Mouse (Mus musculus): Measurements from ENCODE around the gene Adk. TPM values are rescaled to one million over a fixed set of nuclear protein-coding genes. Genes with fewer than 3 reads are reported as not detected.

Adk gene
- polyA plus RNA-seq, 1 experiment: 22.4 TPM

- Histone ChIP-seq H3K4me3 (ENCODE audit: control insufficient read depth, low read depth, low read length) (no peak overlapping the region), H3K27me3 (ENCODE audit: control insufficient read depth, insufficient read depth, low read length) (no peaks in the 10 kb centered on the region), H3K36me3 (ENCODE audit: control insufficient read depth, insufficient read depth, low read length) (no peaks in the 10 kb centered on the region), H3K27ac (ENCODE audit: control insufficient read depth, insufficient read depth, low read depth, low read length) (no peak overlapping the region), H3K4me1 (ENCODE audit: control insufficient read depth, insufficient read depth, low read length) (no peaks in the 10 kb centered on the region)
- TF ChIP-seq POLR2A (IDR thresholded peaks at IDR 0.05; ENCODE audit: control insufficient read depth, low read depth, low read length) (no peak), CTCF (IDR thresholded peaks at IDR 0.05; ENCODE audit: control insufficient read depth, insufficient read depth, insufficient replicate concordance, low read depth, low read length) (no peak)
These were observed 389.6 kb downstream of the Adk start for GRCm38 (mm10) chr14:21441772-21442533.

GRCm38 (mm10) chr14:21452581-21452980 lies 400.2 kb downstream of the Adk start:
- Histone ChIP-seq H3K27ac (ENCODE audit: control insufficient read depth, insufficient read depth, low read depth, low read length) (no peak overlapping the region), H3K36me3 (ENCODE audit: control insufficient read depth, insufficient read depth, low read length) (no peaks in the 10 kb centered on the region), H3K4me1 (ENCODE audit: control insufficient read depth, insufficient read depth, low read length) (0 out of 2 replicates have a peak, but pooled peaks cover 2% of the 10 kb centered on the region), H3K27me3 (ENCODE audit: control insufficient read depth, insufficient read depth, low read length) (no peaks in the 10 kb centered on the region), H3K4me3 (ENCODE audit: control insufficient read depth, low read depth, low read length) (no peak overlapping the region)
- no peak for TF ChIP-seq CTCF (IDR thresholded peaks at IDR 0.05; ENCODE audit: control insufficient read depth, insufficient read depth, insufficient replicate concordance, low read depth, low read length)

- Histone ChIP-seq H3K27ac (ENCODE audit: control insufficient read depth, insufficient read depth, low read depth, low read length) (no peak overlapping the region), H3K4me3 (ENCODE audit: control insufficient read depth, low read depth, low read length) (no peak overlapping the region), H3K36me3 (ENCODE audit: control insufficient read depth, insufficient read depth, low read length) (no peaks in the 10 kb centered on the region), H3K4me1 (ENCODE audit: control insufficient read depth, insufficient read depth, low read length) (0 out of 2 replicates have a peak, but pooled peaks cover 2% of the 10 kb centered on the region), H3K27me3 (ENCODE audit: control insufficient read depth, insufficient read depth, low read length) (no peaks in the 10 kb centered on the region)
- TF ChIP-seq CTCF (IDR thresholded peaks at IDR 0.05; ENCODE audit: control insufficient read depth, insufficient read depth, insufficient replicate concordance, low read depth, low read length) (no peak), POLR2A (IDR thresholded peaks at IDR 0.05; ENCODE audit: control insufficient read depth, low read depth, low read length) (no peak)
These were observed 401.5 kb downstream of the Adk start for GRCm38 (mm10) chr14:21453896-21454295.

- no peak for TF ChIP-seq POLR2A (IDR thresholded peaks at IDR 0.05; ENCODE audit: control insufficient read depth, low read depth, low read length)
- no peak for TF ChIP-seq CTCF (IDR thresholded peaks at IDR 0.05; ENCODE audit: control insufficient read depth, insufficient read depth, insufficient replicate concordance, low read depth, low read length)
- H3K36me3 ChIP-seq (ENCODE audit: control insufficient read depth, insufficient read depth, low read length): no peaks in the 10 kb centered on the region
- no peak overlapping the region for H3K4me3 ChIP-seq (ENCODE audit: control insufficient read depth, low read depth, low read length)
- H3K27ac ChIP-seq (ENCODE audit: control insufficient read depth, insufficient read depth, low read depth, low read length): no peak overlapping the region
- H3K27me3 ChIP-seq (ENCODE audit: control insufficient read depth, insufficient read depth, low read length): no peaks in the 10 kb centered on the region
- H3K4me1 ChIP-seq (ENCODE audit: control insufficient read depth, insufficient read depth, low read length): 0 out of 2 replicates have a peak, but pooled peaks cover 2% of the 10 kb centered on the region
These were observed 403.4 kb downstream of the Adk start for GRCm38 (mm10) chr14:21455654-21456350.

DNA sequence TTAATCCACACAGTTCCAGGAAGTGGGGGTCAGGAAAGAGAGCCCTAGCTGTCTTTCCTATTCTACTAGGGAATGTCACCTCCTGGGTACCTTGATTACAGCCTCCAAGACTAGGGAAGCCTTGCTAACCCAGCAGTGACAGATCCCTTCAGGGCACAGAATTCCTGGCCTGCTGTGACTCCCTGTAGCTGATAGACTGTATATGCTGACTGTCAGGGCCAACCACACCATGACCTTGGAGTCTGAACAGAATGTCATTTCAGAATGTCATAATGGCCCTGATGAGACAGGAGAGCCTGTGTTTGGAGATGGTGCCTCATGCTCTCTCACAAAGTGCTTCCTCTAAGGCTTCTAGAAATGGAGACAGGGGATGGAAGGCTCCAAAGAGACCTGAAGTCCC lies 404.2 kb downstream of the Adk start:
- no peak for TF ChIP-seq POLR2A (IDR thresholded peaks at IDR 0.05; ENCODE audit: control insufficient read depth, low read depth, low read length)
- no peaks in the 10 kb centered on the region for H3K36me3 ChIP-seq (ENCODE audit: control insufficient read depth, insufficient read depth, low read length)
- H3K4me3 ChIP-seq (ENCODE audit: control insufficient read depth, low read depth, low read length): no peak overlapping the region
- no peaks in the 10 kb centered on the region for H3K27me3 ChIP-seq (ENCODE audit: control insufficient read depth, insufficient read depth, low read length)
- H3K27ac ChIP-seq (ENCODE audit: control insufficient read depth, insufficient read depth, low read depth, low read length): no peak overlapping the region
- H3K4me1 ChIP-seq (ENCODE audit: control insufficient read depth, insufficient read depth, low read length): 0 out of 2 replicates have a peak, but pooled peaks cover 2% of the 10 kb centered on the region

- Histone ChIP-seq H3K36me3 (ENCODE audit: control insufficient read depth, insufficient read depth, low read length) (no peaks in the 10 kb centered on the region), H3K4me1 (ENCODE audit: control insufficient read depth, insufficient read depth, low read length) (no peaks in the 10 kb centered on the region), H3K27ac (ENCODE audit: control insufficient read depth, insufficient read depth, low read depth, low read length) (no peak overlapping the region), H3K27me3 (ENCODE audit: control insufficient read depth, insufficient read depth, low read length) (no peaks in the 10 kb centered on the region), H3K4me3 (ENCODE audit: control insufficient read depth, low read depth, low read length) (no peak overlapping the region)
- no peak for TF ChIP-seq CTCF (IDR thresholded peaks at IDR 0.05; ENCODE audit: control insufficient read depth, insufficient read depth, insufficient replicate concordance, low read depth, low read length)
These were observed 405.5 kb downstream of the Adk start for GRCm38 (mm10) chr14:21457876-21458275.

DNA sequence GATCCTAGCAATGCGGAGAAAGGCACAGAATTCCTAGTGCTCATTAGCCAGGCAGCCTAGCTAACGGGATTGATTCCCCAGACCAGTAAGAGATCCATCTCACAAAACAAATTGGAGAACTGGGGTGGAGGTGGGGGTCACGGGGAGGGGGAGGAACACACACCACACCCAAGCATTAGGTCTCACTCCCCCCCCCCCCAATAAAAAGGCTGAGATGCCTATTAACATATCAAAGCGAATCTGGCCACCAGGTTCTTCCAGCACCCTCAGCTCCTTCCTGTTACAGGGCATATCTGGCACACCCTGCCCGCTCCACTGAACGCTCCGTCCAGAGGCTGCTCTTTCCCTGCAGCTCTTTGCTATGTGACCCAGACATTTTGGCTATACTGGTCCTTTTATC lies 406.3 kb downstream of the Adk start:
- Histone ChIP-seq H3K27me3 (ENCODE audit: control insufficient read depth, insufficient read depth, low read length) (no peaks in the 10 kb centered on the region), H3K27ac (ENCODE audit: control insufficient read depth, insufficient read depth, low read depth, low read length) (no peak overlapping the region), H3K4me3 (ENCODE audit: control insufficient read depth, low read depth, low read length) (no peak overlapping the region), H3K4me1 (ENCODE audit: control insufficient read depth, insufficient read depth, low read length) (no peaks in the 10 kb centered on the region), H3K36me3 (ENCODE audit: control insufficient read depth, insufficient read depth, low read length) (no peaks in the 10 kb centered on the region)
- TF ChIP-seq POLR2A (IDR thresholded peaks at IDR 0.05; ENCODE audit: control insufficient read depth, low read depth, low read length) (no peak), CTCF (IDR thresholded peaks at IDR 0.05; ENCODE audit: control insufficient read depth, insufficient read depth, insufficient replicate concordance, low read depth, low read length) (no peak)
